Mouse (Mus musculus): ENCODE data around the gene Celf2. TPM values are rescaled to one million over a fixed set of nuclear protein-coding genes. Genes with fewer than 3 reads are reported as not detected.

The Celf2 gene
- polyA plus RNA-seq, 1 experiment from 2014 or later, result 51.0 TPM

DNA sequence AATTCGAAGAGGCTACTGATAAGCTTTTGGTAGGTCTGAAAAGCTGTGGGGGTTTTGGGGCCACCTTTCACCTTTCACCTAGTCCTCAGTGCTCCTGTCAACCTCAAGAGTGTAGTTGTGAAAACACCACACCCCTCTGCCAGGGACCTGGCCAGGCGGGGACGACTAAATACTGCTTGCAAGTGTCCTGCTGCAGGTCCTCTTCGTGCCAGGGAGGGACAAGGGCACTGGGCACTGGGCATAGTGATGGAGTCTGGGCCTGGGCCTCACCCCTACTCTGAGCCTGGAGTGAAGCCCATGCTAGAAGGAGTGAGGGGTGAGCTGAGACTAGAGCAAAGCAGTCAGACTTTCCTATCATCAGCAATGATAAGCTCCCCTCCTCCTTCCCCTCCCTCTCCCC lies 987.0 kb downstream of the Celf2 start:
- no peaks in the 10 kb centered on the region for H3K36me3 ChIP-seq (ENCODE audit: control insufficient read depth, insufficient read depth, low read length)
- ATAC-seq (replicated peaks; ENCODE audit: insufficient number of reproducible peaks, low FRiP score, low TSS enrichment), result 0 out of 2 replicates have a peak, but pooled peaks have one; percentile 22
- no peaks in the 10 kb centered on the region for H3K4me1 ChIP-seq (ENCODE audit: control insufficient read depth, insufficient read depth, low read length)
- no peaks in the 10 kb centered on the region for H3K9me3 ChIP-seq (replicated peaks; ENCODE audit: control insufficient read depth, low read length)
- no peaks in the 10 kb centered on the region for H3K27me3 ChIP-seq (ENCODE audit: control insufficient read depth, insufficient read depth, low read length)
- no peak overlapping the region for H3K9ac ChIP-seq (ENCODE audit: low read depth, low read length)
- no peak overlapping the region for H3K27ac ChIP-seq (ENCODE audit: low read depth, low read length)
- no peak overlapping the region for H3K4me3 ChIP-seq (ENCODE audit: low read depth, low read length)
- H3K4me2 ChIP-seq, result no peak overlapping the region
- WGBS (ENCODE audit: insufficient replicate concordance), result 65% methylated on average over 4 of the region's 4 CpGs

DNA sequence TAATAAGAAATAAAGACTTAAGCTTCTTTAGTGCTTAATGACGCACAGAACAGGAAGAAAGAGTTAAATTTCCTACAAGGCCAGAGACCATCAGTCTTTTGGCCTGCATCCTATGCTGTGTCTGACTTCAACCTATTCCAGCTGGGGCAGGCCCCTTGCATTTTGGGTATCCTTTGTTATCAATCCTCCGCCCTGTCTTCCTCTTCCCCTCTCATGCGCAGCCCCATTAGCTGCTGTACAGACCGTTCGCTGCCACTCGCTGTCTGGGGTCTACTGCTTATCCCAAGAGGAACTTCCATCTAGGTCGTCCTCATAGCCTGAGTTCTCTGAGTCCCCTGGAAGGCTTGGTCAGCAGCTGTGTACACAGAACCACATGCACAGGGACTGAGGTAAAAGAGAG lies 996.2 kb downstream of the Celf2 start:
- H3K9me3 ChIP-seq (replicated peaks; ENCODE audit: control insufficient read depth, low read length), result no peaks in the 10 kb centered on the region
- H3K4me3 ChIP-seq (ENCODE audit: low read depth, low read length), result no peak overlapping the region
- no peak overlapping the region for H3K27ac ChIP-seq (ENCODE audit: low read depth, low read length)
- no peaks in the 10 kb centered on the region for H3K27me3 ChIP-seq (ENCODE audit: control insufficient read depth, insufficient read depth, low read length)
- no peak for ATAC-seq (replicated peaks; ENCODE audit: insufficient number of reproducible peaks, low FRiP score, low TSS enrichment)
- no peaks in the 10 kb centered on the region for H3K36me3 ChIP-seq (ENCODE audit: control insufficient read depth, insufficient read depth, low read length)
- H3K4me1 ChIP-seq (ENCODE audit: control insufficient read depth, insufficient read depth, low read length), result no peaks in the 10 kb centered on the region
- WGBS (ENCODE audit: insufficient replicate concordance), result 74% methylated on average over 7 of the region's 7 CpGs
- H3K4me2 ChIP-seq, result no peak overlapping the region
- no peak overlapping the region for H3K9ac ChIP-seq (ENCODE audit: low read depth, low read length)

DNA sequence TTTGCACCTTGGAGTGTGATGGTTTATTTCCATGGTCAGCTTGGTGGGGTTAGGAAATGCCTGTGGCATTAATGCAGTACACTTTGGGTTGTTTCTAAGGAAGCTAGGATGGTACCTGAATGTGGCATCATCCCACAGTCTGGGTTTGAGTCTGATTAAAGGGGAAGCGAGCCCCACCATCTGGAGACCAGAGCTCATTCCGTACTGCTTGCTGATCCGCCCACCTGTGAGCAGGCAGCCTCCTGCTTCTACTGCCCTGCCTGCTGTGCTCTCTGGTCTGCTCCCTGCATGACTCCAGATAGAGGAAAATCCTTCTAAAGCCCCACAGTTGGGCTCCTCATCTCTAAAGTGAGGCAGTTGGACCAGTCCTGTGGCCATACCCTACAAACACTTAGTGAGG lies 1002.3 kb downstream of the Celf2 start:
- WGBS (ENCODE audit: insufficient replicate concordance), result 48% methylated on average over 3 of the region's 3 CpGs
- H3K4me3 ChIP-seq (ENCODE audit: low read depth, low read length), result no peak overlapping the region
- ATAC-seq (replicated peaks; ENCODE audit: insufficient number of reproducible peaks, low FRiP score, low TSS enrichment), result no peak
- no peaks in the 10 kb centered on the region for H3K9me3 ChIP-seq (replicated peaks; ENCODE audit: control insufficient read depth, low read length)
- no peaks in the 10 kb centered on the region for H3K36me3 ChIP-seq (ENCODE audit: control insufficient read depth, insufficient read depth, low read length)
- H3K9ac ChIP-seq (ENCODE audit: low read depth, low read length), result no peak overlapping the region
- no peak overlapping the region for H3K27ac ChIP-seq (ENCODE audit: low read depth, low read length)
- no peaks in the 10 kb centered on the region for H3K4me1 ChIP-seq (ENCODE audit: control insufficient read depth, insufficient read depth, low read length)
- no peaks in the 10 kb centered on the region; the same call in 1 of the 2 replicates for H3K27me3 ChIP-seq (ENCODE audit: control insufficient read depth, insufficient read depth, low read length)
- H3K4me2 ChIP-seq, result no peak overlapping the region

DNA sequence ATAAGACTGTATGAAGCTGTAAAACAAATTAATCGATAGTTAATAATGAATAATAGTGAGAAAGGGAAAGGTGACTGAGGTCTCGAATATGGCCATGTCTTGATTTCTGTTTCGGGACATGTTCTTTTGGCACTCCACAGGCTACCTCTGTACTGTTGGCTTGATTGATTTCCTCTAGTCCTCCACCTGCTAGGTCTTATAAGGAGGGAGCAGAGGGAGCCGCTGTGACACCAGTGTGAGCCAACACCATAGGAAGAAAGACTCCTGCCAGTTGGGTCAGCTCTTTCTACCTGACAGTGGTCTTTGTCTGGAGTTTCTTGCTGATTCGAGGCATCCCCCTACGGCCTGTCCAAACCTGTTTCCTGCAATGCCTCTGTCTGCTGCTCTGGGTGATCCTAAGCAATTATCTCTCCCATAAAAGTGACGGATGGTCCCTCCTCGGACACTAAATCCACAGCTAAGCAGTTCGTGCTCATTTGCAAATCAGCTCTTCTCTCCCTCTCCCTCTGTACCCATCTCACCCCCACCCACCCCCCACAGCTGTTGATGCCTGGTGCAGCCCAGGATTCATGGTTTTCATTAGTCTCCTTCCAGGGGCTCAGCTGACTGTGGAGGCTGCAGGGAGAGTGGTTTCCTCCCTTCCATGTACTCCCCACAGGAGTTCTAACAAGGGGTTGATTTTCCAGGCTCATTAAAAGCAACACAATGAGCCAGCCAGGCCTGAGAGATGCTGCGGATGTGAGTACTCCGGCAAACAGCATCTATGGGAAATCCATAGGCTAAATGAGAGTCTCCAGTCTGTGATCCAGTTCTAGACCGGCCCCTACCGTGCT lies 1003.2 kb downstream of the Celf2 start:
- ATAC-seq (replicated peaks; ENCODE audit: insufficient number of reproducible peaks, low FRiP score, low TSS enrichment), result no peak
- no peak overlapping the region for H3K4me2 ChIP-seq
- WGBS (ENCODE audit: insufficient replicate concordance), result 62% methylated on average over 13 of the region's 13 CpGs

DNA sequence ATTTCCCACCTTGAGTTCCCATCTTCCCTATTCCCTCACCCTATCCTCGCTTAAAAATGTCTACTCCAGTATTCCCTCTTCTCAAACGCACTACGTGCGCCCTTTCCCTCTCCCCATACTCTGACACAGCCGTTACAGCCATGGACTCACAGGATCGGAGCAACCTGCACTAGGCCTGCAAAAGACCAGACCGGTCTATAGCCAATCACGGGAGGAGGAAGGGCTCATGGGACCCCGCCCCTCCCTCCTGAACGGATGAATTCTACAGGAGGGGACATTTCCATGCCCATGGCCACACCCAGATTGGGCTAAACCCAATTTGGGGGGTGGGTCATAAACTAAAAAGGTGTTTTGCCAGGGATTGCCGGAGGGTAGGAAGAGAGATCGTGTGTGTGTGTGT lies 1003.8 kb downstream of the Celf2 start:
- Histone ChIP-seq H3K9me3 (replicated peaks; ENCODE audit: control insufficient read depth, low read length) (no peaks in the 10 kb centered on the region), H3K27me3 (ENCODE audit: control insufficient read depth, insufficient read depth, low read length) (no peaks in the 10 kb centered on the region; the same call in 1 of the 2 replicates), H3K4me1 (ENCODE audit: control insufficient read depth, insufficient read depth, low read length) (no peaks in the 10 kb centered on the region), H3K9ac (ENCODE audit: low read depth, low read length) (no peak overlapping the region), H3K27ac (ENCODE audit: low read depth, low read length) (no peak overlapping the region), H3K4me2 (no peak overlapping the region), H3K36me3 (ENCODE audit: control insufficient read depth, insufficient read depth, low read length) (no peaks in the 10 kb centered on the region), H3K4me3 (ENCODE audit: low read depth, low read length) (no peak overlapping the region)
- 0 out of 2 replicates have a peak, but pooled peaks have one; percentile 35 for ATAC-seq (replicated peaks; ENCODE audit: insufficient number of reproducible peaks, low FRiP score, low TSS enrichment)
- WGBS (ENCODE audit: insufficient replicate concordance), result 84% methylated on average over 12 of the region's 12 CpGs

More for the DNA sequence above, 1003.2 kb downstream of the Celf2 start:
- H3K27ac ChIP-seq (ENCODE audit: low read depth, low read length), result no peak overlapping the region
- H3K36me3 ChIP-seq (ENCODE audit: control insufficient read depth, insufficient read depth, low read length), result no peaks in the 10 kb centered on the region
- no peaks in the 10 kb centered on the region for H3K9me3 ChIP-seq (replicated peaks; ENCODE audit: control insufficient read depth, low read length)
- H3K4me3 ChIP-seq (ENCODE audit: low read depth, low read length), result no peak overlapping the region
- no peaks in the 10 kb centered on the region for H3K4me1 ChIP-seq (ENCODE audit: control insufficient read depth, insufficient read depth, low read length)
- H3K27me3 ChIP-seq (ENCODE audit: control insufficient read depth, insufficient read depth, low read length), result no peaks in the 10 kb centered on the region; the same call in 1 of the 2 replicates
- H3K9ac ChIP-seq (ENCODE audit: low read depth, low read length), result no peak overlapping the region

DNA sequence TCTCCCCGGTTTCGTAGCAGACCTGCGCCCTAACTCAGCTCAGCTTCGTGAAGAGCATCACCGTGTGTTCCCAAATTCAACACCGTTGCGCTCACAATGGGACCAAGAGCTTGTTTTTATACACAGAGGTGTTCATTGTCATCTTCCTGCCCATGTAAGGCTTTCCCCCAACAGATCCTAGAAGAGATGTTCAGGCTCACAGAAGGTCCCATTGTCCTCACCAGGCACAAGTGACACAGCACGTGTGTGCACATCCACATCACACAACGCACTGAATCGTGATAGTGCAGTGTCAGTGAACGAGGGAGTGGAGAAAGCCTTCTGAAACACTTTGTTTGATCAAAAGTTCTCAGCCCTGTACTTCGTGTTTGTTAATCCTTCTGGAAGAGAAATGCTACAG lies 1011.3 kb downstream of the Celf2 start:
- Histone ChIP-seq H3K27me3 (ENCODE audit: control insufficient read depth, insufficient read depth, low read length) (no peaks in the 10 kb centered on the region), H3K4me1 (ENCODE audit: control insufficient read depth, insufficient read depth, low read length) (no peaks in the 10 kb centered on the region), H3K9me3 (replicated peaks; ENCODE audit: control insufficient read depth, low read length) (no peaks in the 10 kb centered on the region), H3K36me3 (ENCODE audit: control insufficient read depth, insufficient read depth, low read length) (no peaks in the 10 kb centered on the region), H3K4me2 (no peak overlapping the region), H3K9ac (ENCODE audit: low read depth, low read length) (no peak overlapping the region), H3K4me3 (ENCODE audit: low read depth, low read length) (no peak overlapping the region), H3K27ac (ENCODE audit: low read depth, low read length) (no peak overlapping the region)
- WGBS (ENCODE audit: insufficient replicate concordance), result 77% methylated on average over 12 of the region's 12 CpGs
- no peak for ATAC-seq (replicated peaks; ENCODE audit: insufficient number of reproducible peaks, low FRiP score, low TSS enrichment)

DNA sequence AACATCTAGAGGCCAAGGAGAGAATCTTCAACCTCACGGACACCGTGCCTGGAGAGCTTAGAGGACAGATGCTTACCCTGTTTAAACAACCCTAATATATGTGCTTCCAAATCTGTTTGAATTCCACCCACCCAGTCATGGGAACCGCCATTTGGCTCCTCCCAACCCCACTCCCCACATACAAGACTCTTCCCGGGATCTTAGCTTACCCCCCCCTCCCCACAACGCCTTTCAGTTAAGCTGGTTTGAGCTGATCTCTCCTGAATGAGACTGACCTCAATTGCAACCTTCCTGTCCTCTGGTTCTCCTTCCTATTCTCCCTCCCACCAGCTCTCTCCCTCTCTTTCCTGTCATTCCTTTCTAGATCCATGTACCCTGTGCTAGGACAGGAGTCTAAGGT lies 1011.7 kb downstream of the Celf2 start:
- no peak for ATAC-seq (replicated peaks; ENCODE audit: insufficient number of reproducible peaks, low FRiP score, low TSS enrichment)
- H3K4me2 ChIP-seq, result no peak overlapping the region
- no peak overlapping the region for H3K27ac ChIP-seq (ENCODE audit: low read depth, low read length)
- H3K9ac ChIP-seq (ENCODE audit: low read depth, low read length), result no peak overlapping the region
- H3K36me3 ChIP-seq (ENCODE audit: control insufficient read depth, insufficient read depth, low read length), result no peaks in the 10 kb centered on the region
- H3K9me3 ChIP-seq (replicated peaks; ENCODE audit: control insufficient read depth, low read length), result no peaks in the 10 kb centered on the region
- H3K4me1 ChIP-seq (ENCODE audit: control insufficient read depth, insufficient read depth, low read length), result no peaks in the 10 kb centered on the region
- no peaks in the 10 kb centered on the region for H3K27me3 ChIP-seq (ENCODE audit: control insufficient read depth, insufficient read depth, low read length)
- no peak overlapping the region for H3K4me3 ChIP-seq (ENCODE audit: low read depth, low read length)
- WGBS (ENCODE audit: insufficient replicate concordance), result 70% methylated on average over 5 of the region's 5 CpGs

DNA sequence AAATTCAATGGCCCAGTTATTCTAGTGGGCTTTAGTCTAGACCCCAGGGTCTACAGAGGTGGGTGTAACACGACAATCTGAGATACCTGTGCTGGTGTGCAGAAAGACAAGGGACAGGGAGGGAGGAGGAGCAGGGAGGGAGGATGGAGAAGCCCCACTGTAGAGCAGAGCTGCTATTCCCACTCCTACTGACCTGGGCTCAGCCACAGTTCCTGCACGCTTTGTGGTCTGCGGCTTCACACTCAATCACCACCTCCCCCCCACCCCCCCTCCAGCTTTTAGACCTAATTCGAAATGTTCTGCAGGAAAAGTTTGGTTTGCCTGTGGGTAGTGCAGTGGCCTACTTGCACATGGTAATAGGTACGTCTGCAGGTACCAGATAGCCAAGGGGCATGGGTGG lies 1015.5 kb downstream of the Celf2 start:
- H3K4me2 ChIP-seq, result no peak overlapping the region
- 0 out of 2 replicates have a peak, but pooled peaks cover 3% of the 10 kb centered on the region for H3K9me3 ChIP-seq (replicated peaks; ENCODE audit: control insufficient read depth, low read length)
- WGBS (ENCODE audit: insufficient replicate concordance), result 70% methylated on average over 5 of the region's 5 CpGs
- H3K27ac ChIP-seq (ENCODE audit: low read depth, low read length), result no peak overlapping the region
- H3K4me3 ChIP-seq (ENCODE audit: low read depth, low read length), result no peak overlapping the region
- H3K4me1 ChIP-seq (ENCODE audit: control insufficient read depth, insufficient read depth, low read length), result no peaks in the 10 kb centered on the region
- no peak overlapping the region for H3K9ac ChIP-seq (ENCODE audit: low read depth, low read length)
- no peak for ATAC-seq (replicated peaks; ENCODE audit: insufficient number of reproducible peaks, low FRiP score, low TSS enrichment)
- H3K36me3 ChIP-seq (ENCODE audit: control insufficient read depth, insufficient read depth, low read length), result no peaks in the 10 kb centered on the region
- H3K27me3 ChIP-seq (ENCODE audit: control insufficient read depth, insufficient read depth, low read length), result no peaks in the 10 kb centered on the region

DNA sequence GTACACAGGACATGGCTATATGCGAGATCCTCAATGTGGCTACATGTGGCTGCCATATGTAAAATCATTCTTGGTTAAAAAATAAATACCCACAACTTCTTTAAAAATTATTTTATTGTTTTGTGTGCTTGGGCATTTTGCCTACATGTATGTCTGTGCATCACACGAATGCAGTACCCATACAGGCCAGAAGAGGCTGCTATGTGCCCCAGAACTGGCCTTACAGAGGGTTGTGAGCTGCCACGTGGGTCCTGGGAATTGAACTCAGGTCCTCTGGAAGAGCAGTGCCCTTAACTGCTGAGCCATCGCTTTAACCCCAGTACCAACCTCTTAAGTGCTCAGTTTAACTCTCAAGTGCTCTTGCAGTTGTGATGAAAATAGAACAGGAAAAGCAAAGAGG lies 1018.5 kb downstream of the Celf2 start:
- Histone ChIP-seq H3K4me1 (ENCODE audit: control insufficient read depth, insufficient read depth, low read length) (no peaks in the 10 kb centered on the region), H3K27me3 (ENCODE audit: control insufficient read depth, insufficient read depth, low read length) (no peaks in the 10 kb centered on the region), H3K4me2 (no peak overlapping the region), H3K27ac (ENCODE audit: low read depth, low read length) (no peak overlapping the region), H3K9me3 (replicated peaks; ENCODE audit: control insufficient read depth, low read length) (0 out of 2 replicates have a peak, but pooled peaks cover 3% of the 10 kb centered on the region), H3K4me3 (ENCODE audit: low read depth, low read length) (no peak overlapping the region), H3K36me3 (ENCODE audit: control insufficient read depth, insufficient read depth, low read length) (no peaks in the 10 kb centered on the region), H3K9ac (ENCODE audit: low read depth, low read length) (no peak overlapping the region)
- ATAC-seq (replicated peaks; ENCODE audit: insufficient number of reproducible peaks, low FRiP score, low TSS enrichment), result no peak
- WGBS (ENCODE audit: insufficient replicate concordance), result 70% methylated on average over 4 of the region's 4 CpGs
